Mouse (Mus musculus) frontal cortex, postnatal 14 days (tissue): ENCODE results near the gene Paf1.
"Not testable (repeated sequence)": the region's sequence is repeated elsewhere in the genome, so short reads cannot be mapped to it uniquely, and the experiment has no call there.

Source experiments
- DNase-seq, 2 experiments: peaks; one replicate each; pipeline ENCODE4 v3.0.0; 2022; ENCODE audit warnings: low spot score in 2 of 2

Gene Paf1

DNA sequence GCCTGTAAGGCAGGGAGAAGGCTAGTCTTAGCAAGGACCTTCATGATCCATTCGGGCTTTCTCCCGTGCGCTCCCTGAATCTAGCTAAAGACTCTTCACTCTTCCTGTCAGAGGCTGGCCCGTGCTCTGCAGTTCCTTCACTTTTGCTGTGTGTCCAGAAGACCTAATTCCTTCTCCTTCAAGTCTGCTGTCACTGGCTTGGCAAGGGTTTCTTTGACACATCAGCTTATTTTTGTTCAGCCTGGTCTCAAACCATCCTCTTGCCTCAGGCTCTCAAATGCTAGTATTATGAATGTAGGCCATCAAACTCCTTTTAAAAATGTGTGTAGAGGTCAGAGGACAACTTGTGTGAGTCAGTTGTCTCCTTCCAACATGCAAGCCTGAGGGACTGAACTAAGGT is 9.1 kb upstream of the Paf1 start:
- DNase-seq = no peak

DNA sequence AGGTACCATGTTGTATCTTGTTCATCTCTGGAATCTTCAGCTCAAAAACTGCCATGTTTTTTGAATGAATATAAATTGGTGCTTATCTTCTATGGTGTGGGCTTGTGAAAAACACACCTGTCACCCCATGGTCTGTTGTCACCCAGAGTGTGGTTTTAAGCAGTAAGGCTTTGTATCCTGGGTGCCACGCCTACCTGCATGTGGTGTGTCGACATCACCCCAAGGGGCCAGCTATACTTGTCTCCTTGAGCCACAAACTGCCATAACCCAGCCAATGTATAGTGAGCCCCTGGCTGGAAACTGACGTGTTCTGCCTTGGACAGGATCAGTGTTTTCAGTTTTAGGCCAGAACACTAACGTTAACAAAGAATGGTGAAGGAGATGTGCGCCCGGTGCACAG is 8.6 kb upstream of the Paf1 start:
- DNase-seq = no peak

DNA sequence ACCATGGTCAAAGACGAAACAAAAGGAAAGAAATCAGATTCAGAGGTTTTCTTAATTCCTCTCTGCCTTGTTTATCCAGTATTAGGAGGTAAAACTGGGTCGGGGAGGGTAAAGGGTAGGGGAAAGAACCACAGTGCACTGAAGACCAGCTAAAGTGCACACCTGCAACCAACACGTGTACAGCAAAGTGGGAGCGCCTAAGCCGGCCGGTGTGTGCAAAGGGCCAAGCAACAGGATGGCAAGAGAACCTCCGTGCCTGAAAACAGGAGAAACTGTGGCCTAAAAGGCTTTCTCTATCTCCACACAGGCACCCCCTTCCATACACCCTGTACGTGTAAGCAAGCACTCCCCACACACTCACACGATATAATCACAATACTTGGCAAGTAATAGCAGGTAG is 7.6 kb upstream of the Paf1 start:
- DNase-seq = no peak

DNA sequence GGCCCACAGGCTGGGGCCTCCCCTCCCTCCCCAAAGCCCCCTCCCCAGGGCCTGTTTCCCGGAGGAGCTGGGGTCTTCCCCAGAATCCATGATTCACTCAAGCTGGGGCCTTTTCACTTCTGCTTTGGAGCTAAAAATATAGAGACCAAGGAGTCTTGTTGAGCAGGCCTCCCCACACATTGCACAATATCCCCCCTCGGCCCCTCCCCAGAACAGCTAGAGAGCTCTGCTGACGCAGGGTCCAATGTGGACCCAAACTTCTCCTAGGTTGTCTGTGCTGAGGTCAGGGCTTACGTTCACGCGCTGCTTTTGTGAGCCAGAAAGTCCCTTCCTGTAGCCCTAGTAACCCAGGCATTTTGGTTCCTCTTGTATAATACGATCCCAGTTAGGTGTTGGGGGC is 6.7 kb upstream of the Paf1 start:
- no peak for DNase-seq

DNA sequence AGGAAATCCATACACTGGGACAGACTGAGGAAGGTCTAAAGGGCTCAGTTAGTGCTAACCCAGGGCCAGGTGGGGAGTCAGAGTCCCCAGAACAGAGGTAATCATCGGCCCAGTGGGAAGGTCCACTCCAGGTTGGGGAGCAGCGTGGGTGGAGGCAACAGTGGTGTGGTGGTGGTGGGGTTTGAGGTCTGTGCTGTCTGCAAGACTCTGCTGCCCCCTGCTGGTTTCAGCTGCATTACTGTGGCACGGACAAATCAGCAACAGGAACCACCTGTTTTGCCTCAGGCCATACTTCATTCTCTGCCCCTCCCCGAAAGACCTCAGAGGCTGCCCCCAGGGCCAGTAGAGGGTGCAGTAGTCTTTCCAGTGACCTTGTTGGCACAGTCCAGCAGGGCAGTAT is 6.3 kb upstream of the Paf1 start:
- DNase-seq = peak; percentile 63 to 71

DNA sequence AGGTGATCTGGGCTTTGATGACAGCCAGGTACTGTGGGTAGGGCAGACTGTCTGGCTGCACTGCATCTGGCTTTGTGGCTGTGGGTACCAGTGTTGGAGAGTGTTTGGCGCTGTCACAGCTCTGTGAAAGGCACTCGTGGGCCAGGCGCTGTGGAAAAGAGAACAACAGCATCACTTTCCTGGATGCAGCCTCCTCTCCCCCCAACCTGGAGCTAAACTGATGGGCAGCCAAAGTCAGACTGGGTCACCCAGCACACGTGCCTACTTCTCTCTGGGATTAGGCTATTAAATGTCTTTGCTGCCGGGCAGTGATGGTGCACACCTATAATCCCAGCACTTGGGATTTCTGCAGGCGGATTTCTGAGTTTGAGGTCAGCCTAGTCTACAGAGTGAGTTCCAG is 5.9 kb upstream of the Paf1 start:
- not testable (repeated sequence) for DNase-seq

DNA sequence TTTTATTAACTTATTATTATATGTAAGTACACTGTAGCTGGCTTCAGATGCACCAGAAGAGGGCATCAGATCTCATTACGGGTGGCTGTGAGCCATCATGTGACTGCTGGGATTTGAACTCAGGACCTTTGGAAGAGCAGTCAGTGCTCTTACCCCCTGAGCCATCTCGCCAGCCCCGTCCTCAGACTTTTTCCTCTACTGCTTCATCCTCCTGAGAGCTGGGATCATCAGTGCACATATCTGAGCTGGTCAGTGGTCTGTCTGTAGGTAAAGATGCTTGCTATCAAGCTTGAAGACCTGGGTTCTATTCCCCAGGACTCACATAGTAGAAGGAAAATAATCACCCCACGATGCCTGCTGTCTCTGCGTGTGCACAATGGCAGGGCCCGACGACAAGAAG is 5.4 kb upstream of the Paf1 start:
- DNase-seq = not testable (repeated sequence)

DNA sequence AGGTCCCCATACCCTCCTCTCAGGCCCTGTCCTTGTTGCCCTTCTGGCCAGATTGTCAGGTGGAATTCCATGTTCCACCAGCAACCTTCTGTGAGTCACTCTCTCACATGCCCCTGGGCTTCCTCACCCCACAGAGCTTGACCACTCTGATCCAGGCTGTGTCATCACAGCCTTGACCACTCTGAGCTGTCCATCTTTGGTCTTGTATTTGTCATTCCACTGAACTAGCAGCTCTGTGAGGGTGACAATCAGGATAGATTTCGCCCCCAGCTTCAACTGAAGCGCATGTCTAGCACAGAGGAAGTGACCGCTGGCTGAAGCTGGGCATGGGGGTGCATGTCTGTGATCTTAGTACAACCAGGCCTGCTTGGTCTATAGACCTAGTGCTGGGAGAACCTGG is 2.4 kb upstream of the Paf1 start:
- DNase-seq = no peak

DNA sequence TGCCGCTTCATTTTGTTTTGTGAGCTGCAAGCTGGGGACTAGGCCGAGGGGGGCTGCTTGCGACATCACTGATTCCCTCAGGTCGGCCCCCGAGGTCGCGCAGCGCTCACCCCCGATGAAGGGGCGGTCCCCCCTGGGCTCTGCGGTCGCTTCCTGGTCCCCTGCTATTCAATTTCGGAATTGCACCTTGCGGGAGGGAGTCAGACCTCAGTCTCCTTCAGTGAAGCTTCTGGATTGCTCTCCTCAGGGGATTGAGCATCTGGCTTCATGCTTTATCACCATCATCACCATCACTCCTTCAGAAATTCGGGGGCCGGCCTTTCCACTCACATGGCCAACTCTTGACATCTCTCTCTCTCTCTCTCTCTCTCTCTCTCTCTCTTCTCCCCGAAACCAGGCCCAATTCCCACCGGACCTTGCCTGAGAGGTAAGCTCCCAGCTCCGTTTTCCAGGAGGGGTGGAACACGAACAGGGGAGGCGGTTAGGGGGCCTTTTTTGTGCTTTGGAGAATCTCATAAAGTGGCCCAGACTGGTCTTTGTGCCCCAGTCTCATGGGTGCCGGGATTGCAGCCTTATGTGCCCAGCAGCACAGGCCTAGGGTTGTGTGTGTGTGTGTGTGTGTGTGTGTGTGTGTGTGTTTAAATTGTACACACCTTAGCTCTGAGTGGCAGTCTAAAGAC is 661 bp downstream of the Paf1 start:
- peak in 1 of 2 experiments; percentile 3 for DNase-seq

DNA sequence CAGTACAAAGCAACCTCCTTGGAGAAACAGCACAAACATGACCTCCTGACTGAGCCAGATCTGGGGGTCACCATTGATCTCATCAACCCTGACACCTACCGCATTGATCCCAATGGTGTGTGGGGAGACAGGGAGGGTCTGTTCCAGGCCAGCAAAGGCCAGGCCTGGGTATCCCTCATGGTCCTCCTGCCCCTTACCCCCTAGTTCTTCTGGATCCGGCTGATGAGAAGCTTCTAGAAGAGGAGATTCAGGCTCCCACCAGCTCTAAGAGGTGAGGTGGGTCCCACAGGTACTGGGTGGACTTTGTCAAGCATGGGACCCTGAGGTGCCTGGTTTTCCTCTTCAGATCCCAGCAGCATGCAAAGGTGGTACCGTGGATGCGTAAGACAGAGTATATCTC is 2.7 kb downstream of the Paf1 start:
- no peak for DNase-seq

DNA sequence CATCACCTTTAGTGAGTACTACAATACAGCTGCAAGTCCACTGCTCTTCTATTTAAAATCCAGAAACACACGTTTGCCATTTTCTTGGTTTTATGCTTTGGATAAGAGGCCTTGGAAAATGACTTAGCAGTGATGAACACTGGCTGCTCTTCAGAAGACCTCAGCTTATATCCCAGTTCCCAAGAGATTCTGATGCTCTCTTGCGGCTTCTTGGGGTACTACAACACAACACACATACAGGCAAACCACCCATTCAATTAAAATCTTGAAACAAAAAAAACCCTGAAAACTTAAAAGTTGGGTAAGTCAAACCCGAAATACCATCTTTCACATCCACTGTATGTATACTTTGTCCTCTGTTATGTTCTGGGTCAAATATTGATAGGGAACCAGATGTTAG is 5.2 kb downstream of the Paf1 start:
- DNase-seq = no peak

DNA sequence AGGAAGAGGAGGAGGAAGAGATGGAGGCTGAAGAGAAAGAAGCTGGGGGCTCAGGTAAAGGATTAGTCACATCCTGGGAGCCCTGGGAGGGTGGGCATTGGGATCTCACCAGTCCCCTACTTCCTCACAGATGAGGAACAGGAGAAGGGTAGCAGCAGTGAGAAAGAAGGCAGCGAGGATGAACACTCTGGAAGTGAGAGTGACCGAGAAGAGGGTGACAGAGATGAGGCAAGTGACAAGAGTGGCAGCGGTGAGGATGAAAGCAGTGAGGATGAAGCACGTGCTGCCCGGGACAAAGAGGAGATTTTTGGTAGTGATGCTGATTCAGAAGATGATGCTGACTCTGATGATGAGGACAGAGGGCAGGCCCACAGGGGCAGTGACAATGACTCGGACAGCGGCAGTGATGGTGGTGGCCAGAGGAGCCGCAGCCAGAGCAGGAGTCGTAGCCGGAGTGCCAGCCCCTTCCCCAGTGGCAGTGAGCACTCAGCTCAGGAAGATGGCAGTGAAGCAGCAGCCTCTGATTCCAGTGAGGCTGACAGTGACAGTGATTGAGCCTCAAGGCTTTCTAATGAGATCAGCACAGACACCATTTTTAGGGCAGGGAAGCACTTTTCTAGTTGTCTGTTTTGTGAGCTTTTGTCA is 6.1 kb downstream of the Paf1 start:
- DNase-seq = no peak

DNA sequence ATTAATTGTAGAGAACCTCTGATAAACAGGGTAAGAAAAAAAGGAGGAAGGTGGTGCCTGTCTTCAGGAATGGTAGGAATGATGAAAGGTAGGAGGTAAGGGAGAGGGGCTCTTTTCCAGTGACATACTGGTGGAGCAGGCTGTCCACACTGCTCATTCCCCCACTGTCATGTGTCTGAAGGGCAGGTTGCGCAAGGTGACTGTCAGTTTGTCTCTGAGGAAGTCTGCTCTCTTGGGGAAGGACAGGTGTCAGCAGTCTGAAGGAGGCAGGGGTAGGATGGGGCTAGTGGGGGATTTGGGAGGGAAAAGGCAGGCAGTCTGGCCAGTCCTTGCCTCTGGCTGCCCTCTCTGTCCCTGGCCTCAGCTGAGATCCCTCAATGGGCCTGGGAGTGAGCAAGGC is 8.3 kb downstream of the Paf1 start:
- no peak for DNase-seq

DNA sequence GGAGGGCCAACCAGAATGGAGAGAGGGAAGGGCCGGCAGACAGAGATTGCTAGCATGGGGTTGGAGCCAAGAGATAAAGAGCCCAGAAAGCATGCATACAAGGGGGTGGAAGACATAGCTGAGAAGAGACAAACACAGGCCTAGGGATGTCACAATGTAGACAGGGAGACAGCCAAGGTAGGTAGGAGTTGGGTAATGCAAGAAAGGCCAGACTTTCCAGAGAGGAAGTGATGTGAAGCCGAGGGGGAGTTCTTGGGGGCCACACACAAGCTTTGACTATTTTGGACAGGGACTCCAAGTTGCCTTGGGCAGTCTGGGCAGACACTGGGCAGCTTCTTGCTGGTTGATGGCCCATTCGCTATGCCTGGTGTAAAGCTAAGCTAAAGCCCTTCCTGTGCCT is 9.2 kb downstream of the Paf1 start:
- DNase-seq = no peak

DNA sequence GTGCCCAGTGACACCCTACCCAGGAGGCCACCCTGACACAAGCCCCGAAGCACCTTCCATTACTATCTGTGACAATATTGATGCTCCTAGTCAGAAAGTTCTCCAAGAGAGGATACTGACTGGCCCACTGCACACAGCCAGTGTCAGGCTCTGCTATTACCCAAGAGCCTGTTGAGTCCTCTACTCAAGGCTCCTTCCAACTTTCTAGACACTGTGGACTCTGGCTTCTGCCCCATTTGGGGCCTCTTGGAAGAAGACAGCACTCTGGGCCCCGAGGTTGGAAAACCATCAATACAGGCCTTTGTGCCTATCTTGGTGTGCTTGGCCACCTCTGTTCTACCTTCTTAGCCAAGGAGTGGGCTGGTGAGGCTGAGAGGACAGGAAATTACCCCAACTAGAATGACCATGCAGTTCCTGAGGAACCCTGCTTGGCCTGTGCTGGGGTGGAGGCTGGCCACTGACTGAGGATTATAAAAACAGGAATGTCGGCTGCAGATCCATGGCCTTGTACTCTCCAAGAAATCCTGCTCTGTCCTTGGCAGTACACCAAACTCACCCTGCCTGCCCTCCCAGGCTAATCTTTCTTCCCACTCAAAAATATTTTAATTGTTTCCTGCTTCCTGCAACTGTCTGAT is 18.2 kb downstream of the Paf1 start:
- no peak for DNase-seq

DNA sequence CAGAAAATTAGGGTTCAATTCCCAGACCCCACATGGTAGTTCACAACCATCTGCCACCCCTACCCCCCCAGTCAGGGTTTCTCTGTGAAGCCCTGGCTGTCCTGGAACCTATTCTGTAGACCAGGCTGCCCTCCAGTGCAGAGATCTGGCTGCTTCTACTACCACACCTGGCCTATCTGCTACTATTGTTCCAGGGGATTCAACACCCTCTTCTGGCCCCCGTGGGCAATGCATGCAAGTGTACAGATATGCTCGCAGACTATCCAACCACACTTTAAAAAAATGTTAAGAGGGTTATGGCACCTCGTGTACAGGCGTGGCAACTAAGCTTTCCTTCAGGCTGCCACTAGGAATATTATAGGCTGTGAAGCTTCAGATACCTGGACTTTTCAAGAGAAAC is 20.1 kb downstream of the Paf1 start:
- DNase-seq = no peak

DNA sequence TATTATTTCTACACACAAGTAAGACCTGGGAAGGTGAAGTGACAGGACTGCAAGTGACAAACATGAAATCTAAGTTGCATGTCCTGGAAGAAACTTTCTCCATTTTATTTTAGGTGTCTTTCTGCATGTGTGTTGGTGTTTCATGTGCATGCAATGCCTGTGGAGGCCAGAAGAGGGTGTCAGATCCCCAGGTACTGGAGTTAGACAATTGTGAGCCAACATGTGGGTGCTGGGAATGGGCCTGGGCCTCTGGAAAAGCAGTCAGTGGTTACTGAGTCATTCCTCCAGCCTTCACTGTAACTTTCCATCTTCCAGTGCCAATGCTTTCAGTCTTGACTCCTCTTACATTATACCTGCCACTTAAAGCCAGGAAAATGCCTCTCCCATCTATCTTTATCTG is 24.6 kb downstream of the Paf1 start:
- DNase-seq = no peak

DNA sequence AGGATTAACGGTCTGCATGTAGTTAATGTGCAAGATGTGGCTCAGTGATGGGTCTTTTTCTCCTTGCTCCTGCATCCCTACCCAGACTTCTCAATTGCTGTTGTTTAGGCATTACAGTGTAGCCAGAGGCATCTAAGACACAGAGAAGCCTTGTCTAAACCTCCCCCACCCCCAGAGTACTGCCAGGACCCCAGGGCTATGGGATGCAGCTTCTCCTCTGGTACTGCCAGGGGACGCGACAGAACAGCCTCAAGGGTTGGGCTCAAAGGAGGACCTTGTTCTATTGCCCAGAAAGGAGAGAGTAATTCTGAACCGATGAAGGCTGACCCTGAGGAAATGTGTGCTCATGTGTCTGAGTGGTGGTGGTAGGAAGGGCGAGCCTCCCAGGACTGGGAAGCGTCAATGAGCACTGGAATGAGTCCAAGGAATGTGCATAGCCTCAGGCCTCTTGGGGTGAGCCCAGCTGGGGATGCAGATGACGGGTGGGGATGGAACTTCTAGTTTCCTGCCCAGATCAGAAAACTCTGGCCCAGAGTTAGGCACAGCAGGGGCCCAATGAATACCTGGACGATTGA is 25.4 kb downstream of the Paf1 start:
- DNase-seq = no peak

DNA sequence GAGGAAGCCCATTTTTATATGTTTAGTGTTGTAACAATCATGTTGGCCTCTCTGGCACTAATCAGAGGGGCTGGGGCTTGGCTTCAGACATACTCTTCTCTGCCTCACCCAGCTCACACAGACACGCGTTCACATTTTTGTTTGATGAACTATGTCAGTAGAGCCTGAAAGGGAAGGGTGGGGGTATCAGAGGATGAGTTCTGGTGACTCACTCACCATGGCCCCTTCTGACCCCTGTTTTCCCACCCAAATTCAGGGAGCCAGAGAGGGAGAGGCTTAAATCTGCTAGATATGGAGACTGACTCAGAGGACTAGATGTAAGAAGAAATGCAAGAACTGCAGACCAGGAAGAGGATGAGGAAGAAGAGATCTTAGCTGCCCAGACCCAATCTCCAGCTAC is 26.7 kb downstream of the Paf1 start:
- DNase-seq = no peak

DNA sequence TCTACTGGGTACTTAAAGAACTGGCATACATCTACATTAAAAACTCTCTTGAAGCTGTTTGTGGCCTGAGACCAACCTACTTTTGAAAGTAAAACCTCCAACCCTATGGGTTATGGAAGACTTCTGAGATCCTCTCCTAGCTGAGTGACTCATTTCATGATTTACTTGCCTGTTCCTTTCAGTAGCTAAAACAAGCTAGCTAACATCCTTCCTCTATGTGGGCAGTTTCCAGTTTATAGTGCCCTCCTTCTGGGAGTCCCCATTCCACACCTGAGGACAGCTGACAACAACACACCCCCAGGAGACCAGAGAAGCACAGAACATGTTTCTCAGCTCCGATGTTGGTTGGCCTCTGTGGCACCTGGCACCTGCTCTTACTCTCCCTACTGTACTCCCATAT is 30.3 kb downstream of the Paf1 start:
- no peak for DNase-seq

DNA sequence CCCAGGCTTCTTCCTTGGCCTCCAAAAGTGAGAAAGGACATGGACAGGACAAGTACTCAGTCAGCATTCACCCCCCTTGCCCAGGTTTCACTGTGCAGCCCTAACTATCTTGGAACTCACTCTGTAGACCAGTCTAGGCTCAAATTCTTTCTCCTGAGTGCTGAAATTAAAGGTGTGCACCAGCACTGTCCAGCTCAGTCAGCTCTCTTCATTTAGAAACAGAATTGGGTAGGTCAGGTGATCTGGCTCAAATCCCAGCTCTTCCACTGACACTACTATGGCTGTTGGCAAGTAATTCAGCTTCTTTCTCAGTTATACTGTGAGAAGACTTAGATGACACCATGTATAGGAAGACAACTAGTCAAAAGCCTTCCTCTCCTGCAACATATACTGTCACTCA is 35.0 kb downstream of the Paf1 start:
- no peak for DNase-seq

DNA sequence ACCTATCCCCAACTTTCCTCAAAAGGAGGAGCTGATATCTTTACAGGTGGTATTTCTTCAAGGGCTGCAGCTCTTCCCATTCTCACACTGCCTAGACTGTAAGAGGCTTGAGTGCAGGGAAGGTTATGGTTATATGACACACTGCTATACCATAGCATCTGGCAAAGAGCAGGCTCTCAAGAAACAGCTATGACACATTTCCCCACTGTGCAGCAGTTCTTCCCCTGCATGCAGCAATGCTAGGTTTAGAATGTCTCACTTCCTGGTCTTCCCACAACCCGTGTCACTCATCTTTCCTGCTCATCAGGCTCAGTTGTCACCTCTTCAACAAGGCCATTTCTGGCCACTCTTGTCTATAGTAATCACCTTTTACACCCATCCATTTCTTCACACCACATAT is 37.8 kb downstream of the Paf1 start:
- no peak for DNase-seq

DNA sequence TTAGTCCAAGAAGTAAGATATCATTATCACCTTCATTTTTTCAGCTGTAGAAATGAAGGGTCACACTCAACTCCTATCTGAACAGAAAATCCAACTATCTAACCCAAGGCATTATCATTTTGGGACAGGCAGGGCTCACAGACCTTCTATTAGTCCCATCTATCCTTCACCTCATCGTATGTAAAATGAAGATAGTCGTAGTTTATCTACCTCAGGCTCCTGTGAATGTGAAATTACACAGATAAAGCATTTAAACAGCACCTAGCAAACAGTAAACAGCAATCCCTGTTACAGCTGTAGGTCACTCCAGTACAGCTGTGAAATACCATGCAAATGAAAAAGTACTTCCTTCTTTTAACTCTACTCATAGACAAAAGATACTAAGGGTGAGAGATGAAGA is 39.5 kb downstream of the Paf1 start:
- no peak for DNase-seq
